Mouse (Mus musculus) intestine, embryonic 14.5 days (tissue): ENCODE results near the gene Clec4e. TPM values are rescaled to one million over a fixed set of nuclear protein-coding genes. Genes with fewer than 3 reads are reported as not detected.

Experiments
- ATAC-seq: fragments of 200-750 bp; cut with Nextera tagmentation; replicated peaks from 2 replicates; pipeline ENCODE4 v1.8.0; 2017; ENCODE audit warnings: low read depth, moderate number of reproducible peaks, moderate TSS enrichment, moderate library complexity; ENCODE audit not compliant: low FRiP score, low TSS enrichment
- DNase-seq: peaks from one replicate; pipeline ENCODE4 v3.0.0-alpha.2; 2018; ENCODE audit warnings: low spot score
- H3K27ac ChIP-seq: fragments of 300-500 bp; sonication (generic); 2 replicates; pipeline ENCODE4 v1.5.1; 2014; ENCODE audit warnings: low read depth, mild to moderate bottlenecking, control low read depth
- H3K27me3 ChIP-seq: fragments of 300-500 bp; sonication (generic); replicated peaks from 2 replicates; pipeline ENCODE4 v1.6.1; 2014; ENCODE audit warnings: low read length, control low read depth; ENCODE audit not compliant: control insufficient read depth, insufficient read depth
- H3K36me3 ChIP-seq: fragments of 300-500 bp; sonication (generic); 2 replicates; pipeline ENCODE4 v1.6.1; 2014; ENCODE audit warnings: low read length, control low read depth; ENCODE audit not compliant: control insufficient read depth, insufficient read depth
- H3K4me1 ChIP-seq: fragments of 300-500 bp; sonication (generic); replicated peaks from 2 replicates; pipeline ENCODE4 v1.6.1; 2014; ENCODE audit warnings: low read length, control low read depth, mixed read lengths; ENCODE audit not compliant: control insufficient read depth, insufficient read depth
- H3K4me2 ChIP-seq: fragments of 300-500 bp; sonication (generic); 2 replicates; pipeline ENCODE4 v1.6.1; 2014; ENCODE audit warnings: low read length
- H3K4me3 ChIP-seq: fragments of 300-500 bp; sonication (generic); 2 replicates; pipeline ENCODE4 v1.5.1; 2014; ENCODE audit warnings: low read depth, low read length, control low read depth, mixed read lengths
- H3K9ac ChIP-seq: fragments of 300-500 bp; sonication (generic); 2 replicates; pipeline ENCODE4 v1.6.1; 2014; ENCODE audit warnings: mild to moderate bottlenecking, low read length
- H3K9me3 ChIP-seq: fragments of 300-500 bp; sonication (generic); 2 replicates; pipeline ENCODE4 v1.6.1; 2016; ENCODE audit warnings: low read length, control low read depth; ENCODE audit not compliant: control insufficient read depth
- WGBS: fragments of 180-500 bp; shearing (Covaris S2); extraction: QIAGEN DNeasy Blood & Tissue Kit; methylation state at CpG from one replicate; pipeline ENCODE4 v1.1.7; 2014; 5-methylcytosine and 5-hydroxymethylcytosine counted together
- polyA plus RNA-seq: library from polyadenylated mRNA; unstranded; fragments of >200 nt; fragmentation: Nextera tagmentation; extraction: Ambion mirVana; gene quantifications from 2 replicates; pipeline ENCODE4 v1.2.1, GENCODE M21; 2014

Gene Clec4e
- polyA plus RNA-seq, 1 experiment from 2014 or later = 0.07 TPM

GRCm38 (mm10) chr6:123279443-123279842 is 10.2 kb downstream of the Clec4e start:
- no peak overlapping the region for H3K4me3 ChIP-seq
- H3K27me3 ChIP-seq = no peaks in the 10 kb centered on the region
- DNase-seq (no peak), ATAC-seq (no peak)
- no peak overlapping the region for H3K4me2 ChIP-seq
- H3K36me3 ChIP-seq = no peaks in the 10 kb centered on the region
- H3K9me3 ChIP-seq = no peaks in the 10 kb centered on the region
- no peak overlapping the region for H3K9ac ChIP-seq
- no peaks in the 10 kb centered on the region for H3K4me1 ChIP-seq
- WGBS = 85% methylated on average over 2 of the region's 2 CpGs
- H3K27ac ChIP-seq = no peak overlapping the region

- 73% methylated on average over 5 of the region's 5 CpGs for WGBS
- H3K9ac ChIP-seq = no peak overlapping the region
Measured at GRCm38 (mm10) chr6:123266945-123267344, 22.7 kb downstream of the Clec4e start.

DNA sequence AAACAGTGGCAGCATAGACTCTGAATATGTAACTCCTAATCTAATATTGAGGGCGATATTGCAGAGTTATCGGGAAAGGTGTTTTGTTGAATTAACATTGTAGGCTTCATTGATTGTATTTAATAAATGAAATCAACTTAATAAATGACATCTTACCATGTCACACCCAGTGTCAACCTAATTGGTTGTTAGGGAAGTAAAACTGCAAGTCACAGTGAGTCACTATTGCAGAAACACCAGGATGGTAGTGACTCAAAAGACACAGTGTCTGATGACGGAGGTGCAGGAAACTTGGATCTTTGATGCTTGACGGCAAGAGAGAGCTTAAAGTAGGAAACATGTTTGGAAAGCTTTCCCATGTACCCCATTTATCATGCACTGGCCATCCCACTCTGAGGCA is 23.9 kb downstream of the Clec4e start:
- Histone ChIP-seq H3K27ac (no peak overlapping the region), H3K27me3 (no peaks in the 10 kb centered on the region), H3K4me2 (no peak overlapping the region), H3K4me1 (no peaks in the 10 kb centered on the region), H3K9ac (no peak overlapping the region), H3K36me3 (no peaks in the 10 kb centered on the region), H3K9me3 (no peaks in the 10 kb centered on the region), H3K4me3 (no peak overlapping the region)
- ATAC-seq (no peak), DNase-seq (no peak)
- WGBS = 90% methylated on average over 4 of the region's 4 CpGs

More at GRCm38 (mm10) chr6:123266945-123267344, 22.7 kb downstream of the Clec4e start:
- no peak overlapping the region for H3K27ac ChIP-seq
- no peak overlapping the region for H3K4me3 ChIP-seq
- no peaks in the 10 kb centered on the region for H3K9me3 ChIP-seq
- H3K4me2 ChIP-seq = no peak overlapping the region
- ATAC-seq (no peak), DNase-seq (no peak)
- H3K27me3 ChIP-seq = no peaks in the 10 kb centered on the region
- no peaks in the 10 kb centered on the region for H3K4me1 ChIP-seq
- H3K36me3 ChIP-seq = no peaks in the 10 kb centered on the region

GRCm38 (mm10) chr6:123264194-123264593 is 25.5 kb downstream of the Clec4e start:
- Histone ChIP-seq H3K27me3 (no peaks in the 10 kb centered on the region), H3K4me2 (no peak overlapping the region), H3K27ac (no peak overlapping the region), H3K36me3 (no peaks in the 10 kb centered on the region), H3K4me3 (no peak overlapping the region), H3K9me3 (no peaks in the 10 kb centered on the region), H3K4me1 (no peaks in the 10 kb centered on the region), H3K9ac (no peak overlapping the region)
- no peak for ATAC-seq
- no peak for DNase-seq
- WGBS = 91% methylated on average over 3 of the region's 3 CpGs

DNA sequence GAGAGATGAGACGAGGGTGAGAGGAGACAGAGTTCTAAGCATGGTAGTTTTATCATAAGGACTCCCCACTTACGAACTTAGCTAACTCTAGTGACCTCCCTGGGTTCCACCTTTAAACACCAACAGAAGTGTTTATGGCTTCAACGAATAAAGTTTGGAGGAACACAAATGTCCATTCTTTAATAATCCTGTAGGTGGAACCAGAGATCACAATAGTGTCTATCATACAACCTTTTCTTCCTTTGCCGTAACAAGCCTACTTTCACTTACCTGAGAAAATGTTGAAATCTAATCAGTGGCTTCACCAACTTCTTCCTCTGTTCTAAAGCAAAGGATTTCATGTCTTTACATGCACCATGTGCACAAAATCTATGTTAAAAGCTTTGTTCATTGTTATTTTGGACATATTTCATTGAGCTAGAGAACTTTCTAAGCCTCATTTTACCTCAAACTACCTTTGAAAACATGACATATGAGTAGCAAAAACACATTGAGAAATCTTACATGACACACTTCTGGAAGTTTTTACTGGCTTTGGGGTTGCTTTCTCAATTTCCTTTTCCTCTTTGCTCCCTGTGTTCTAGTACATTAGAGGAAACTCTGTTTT is 28.0 kb downstream of the Clec4e start, which contains the start of gene Clec4d:
Clec4d (plus strand) TSS at position 557 of the 607 bp plus-strand sequence.
- 58% methylated on average over 4 of the region's 4 CpGs for WGBS
- no peak for ATAC-seq
- Histone ChIP-seq H3K9ac (no peak within 1 kb of the TSS), H3K36me3 (no peaks in the 10 kb centered on the region), H3K9me3 (no peaks in the 10 kb centered on the region), H3K27me3 (no peaks in the 10 kb centered on the region), H3K27ac (no peak within 1 kb of the TSS), H3K4me2 (no peak within 1 kb of the TSS), H3K4me3 (no peak within 1 kb of the TSS), H3K4me1 (no peaks in the 10 kb centered on the region)
- DNase-seq = no peak

DNA sequence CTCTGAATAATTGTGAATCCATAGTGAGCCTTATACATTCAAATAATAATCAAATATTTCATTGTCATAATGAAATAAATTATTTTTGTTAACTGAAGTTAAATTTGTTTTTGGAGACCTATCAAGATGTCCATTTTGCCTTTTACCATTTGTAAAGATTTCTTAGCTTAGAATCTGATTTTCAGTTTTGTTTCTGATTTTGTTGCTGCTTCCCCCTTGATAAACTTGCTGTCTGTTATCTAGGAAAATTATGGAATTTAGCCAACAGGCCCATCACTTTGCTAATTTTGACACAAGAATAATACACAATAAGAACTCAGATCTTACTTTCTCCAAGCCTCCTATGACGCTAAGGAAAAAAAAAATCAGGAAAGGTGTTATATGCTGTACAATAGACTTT is 28.8 kb downstream of the Clec4e start:
- no peak for DNase-seq
- no peaks in the 10 kb centered on the region for H3K36me3 ChIP-seq
- H3K4me3 ChIP-seq = no peak overlapping the region
- 79% methylated on average over 1 of the region's 1 CpGs for WGBS
- no peak overlapping the region for H3K27ac ChIP-seq
- H3K4me2 ChIP-seq = no peak overlapping the region
- no peaks in the 10 kb centered on the region for H3K4me1 ChIP-seq
- H3K9me3 ChIP-seq = no peaks in the 10 kb centered on the region
- no peak for ATAC-seq
- no peak overlapping the region for H3K9ac ChIP-seq
- H3K27me3 ChIP-seq = no peaks in the 10 kb centered on the region

- Histone ChIP-seq H3K27ac (no peak overlapping the region), H3K9me3 (no peaks in the 10 kb centered on the region), H3K27me3 (no peaks in the 10 kb centered on the region), H3K4me2 (no peak overlapping the region), H3K36me3 (no peaks in the 10 kb centered on the region), H3K4me1 (no peaks in the 10 kb centered on the region), H3K4me3 (no peak overlapping the region), H3K9ac (no peak overlapping the region)
- DNase-seq (no peak), ATAC-seq (no peak)
- WGBS = 87% methylated on average over 4 of the region's 4 CpGs
Measured at GRCm38 (mm10) chr6:123259889-123260603, 29.6 kb downstream of the Clec4e start.

- H3K27me3 ChIP-seq = no peaks in the 10 kb centered on the region
- 75% methylated on average over 3 of the region's 3 CpGs for WGBS
- no peak overlapping the region for H3K9ac ChIP-seq
Measured at GRCm38 (mm10) chr6:123258946-123259345, 30.7 kb downstream of the Clec4e start.

GRCm38 (mm10) chr6:123252735-123253134 is 36.9 kb downstream of the Clec4e start:
- H3K4me3 ChIP-seq = no peak overlapping the region
- H3K36me3 ChIP-seq = no peaks in the 10 kb centered on the region
- no peaks in the 10 kb centered on the region for H3K9me3 ChIP-seq
- no peaks in the 10 kb centered on the region for H3K27me3 ChIP-seq
- no peak overlapping the region for H3K9ac ChIP-seq
- H3K4me2 ChIP-seq = no peak overlapping the region
- H3K4me1 ChIP-seq = no peaks in the 10 kb centered on the region
- ATAC-seq (no peak), DNase-seq (no peak)
- H3K27ac ChIP-seq = no peak overlapping the region

More at GRCm38 (mm10) chr6:123258946-123259345, 30.7 kb downstream of the Clec4e start:
- Histone ChIP-seq H3K4me3 (no peak overlapping the region), H3K4me1 (no peaks in the 10 kb centered on the region), H3K36me3 (no peaks in the 10 kb centered on the region), H3K4me2 (no peak overlapping the region), H3K27ac (no peak overlapping the region), H3K9me3 (no peaks in the 10 kb centered on the region)
- ATAC-seq (no peak), DNase-seq (no peak)
